Mouse (Mus musculus) c-Kit-positive CD71-positive TER-119-negative erythroid progenitor cells, embryonic 14.5 days (primary cell): ENCODE data around the gene Grin2c.

ENCODE experiments used
- DNase-seq: peaks from one replicate; pipeline ENCODE4 v3.0.0-alpha.2; 2013; ENCODE audit warnings: low read depth

The Grin2c gene

GRCm38 (mm10) chr11:115264136-115264861 lies 2.7 kb downstream of the Grin2c start:
- DNase-seq = no peak

DNA sequence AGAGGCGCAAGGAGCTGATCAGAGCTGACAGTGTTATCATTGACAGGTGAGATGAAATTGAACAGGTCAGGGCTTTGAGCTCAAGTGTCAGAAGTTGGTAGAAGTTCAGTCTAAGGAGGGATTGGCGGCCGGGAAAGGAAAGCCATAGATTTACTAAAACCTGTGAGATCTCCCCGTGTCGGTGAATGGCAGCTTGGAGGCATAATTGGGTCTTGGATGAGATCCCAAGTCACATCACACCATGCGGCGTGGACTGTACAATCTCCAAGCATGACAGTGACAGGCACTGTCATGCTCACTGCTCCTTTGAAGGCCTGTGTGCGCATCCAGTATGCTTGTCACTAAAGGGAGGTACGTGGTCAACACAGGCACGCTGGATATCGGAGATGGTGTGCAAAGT lies 4.1 kb downstream of the Grin2c start:
- no peak for DNase-seq

DNA sequence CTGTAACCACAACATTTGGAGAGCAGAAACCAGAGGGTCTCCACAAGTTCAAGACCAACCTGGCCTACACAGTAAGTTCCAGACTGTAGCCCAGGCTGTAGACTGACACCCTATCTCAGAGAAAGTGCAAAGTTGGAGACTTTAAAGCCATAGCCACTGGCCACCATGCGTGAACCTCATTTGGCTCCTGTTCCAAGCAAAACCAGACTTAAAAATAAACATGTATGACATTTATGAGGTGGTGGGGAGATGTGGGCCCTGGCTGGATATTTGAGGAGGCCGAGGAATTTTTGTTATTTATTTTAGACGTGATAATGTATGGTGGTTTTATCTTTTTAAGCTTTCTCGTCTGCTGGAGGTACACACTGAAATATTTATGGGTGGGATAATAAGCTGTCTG lies 7.9 kb downstream of the Grin2c start:
- no peak for DNase-seq

DNA sequence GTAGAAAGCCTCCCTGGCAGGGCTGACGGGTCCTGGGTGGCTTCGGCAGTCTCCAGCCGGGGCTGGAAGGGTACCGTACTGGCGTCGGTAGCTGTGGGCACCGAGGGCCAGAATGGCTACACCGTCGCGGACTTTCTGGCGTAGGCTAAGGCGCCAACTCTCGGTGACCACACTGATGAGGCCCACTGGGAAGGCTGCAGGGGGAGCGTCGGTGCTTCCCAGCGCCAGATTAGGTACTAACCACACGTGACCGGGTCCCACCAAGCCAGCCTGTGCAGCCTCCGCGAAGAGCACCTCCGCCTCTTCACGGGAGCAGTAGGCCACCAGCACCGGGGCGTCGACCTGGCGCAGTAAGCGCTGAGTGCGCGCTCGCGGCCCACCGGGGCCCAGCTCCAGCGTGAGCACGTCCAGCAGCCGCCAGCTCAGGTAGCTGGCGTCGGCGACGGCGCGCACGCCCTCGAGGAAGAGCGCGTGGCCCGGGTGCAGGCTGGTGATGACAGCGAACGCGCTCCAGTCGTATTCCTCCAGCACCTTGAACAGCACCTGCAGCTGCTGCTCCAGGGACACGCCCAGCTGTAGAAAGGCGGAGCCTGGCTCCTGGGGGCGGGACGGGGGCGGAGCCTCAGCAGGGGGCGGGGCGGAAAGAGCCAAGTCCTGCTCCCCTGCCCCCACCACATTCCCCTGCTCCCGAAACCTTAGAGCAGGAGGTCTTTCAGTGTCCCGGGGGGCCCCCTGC lies 9.1 kb downstream of the Grin2c start:
- DNase-seq = no peak

GRCm38 (mm10) chr11:115251258-115251657 lies 15.8 kb downstream of the Grin2c start:
- no peak for DNase-seq

GRCm38 (mm10) chr11:115250405-115251090 lies 16.5 kb downstream of the Grin2c start:
- no peak for DNase-seq

DNA sequence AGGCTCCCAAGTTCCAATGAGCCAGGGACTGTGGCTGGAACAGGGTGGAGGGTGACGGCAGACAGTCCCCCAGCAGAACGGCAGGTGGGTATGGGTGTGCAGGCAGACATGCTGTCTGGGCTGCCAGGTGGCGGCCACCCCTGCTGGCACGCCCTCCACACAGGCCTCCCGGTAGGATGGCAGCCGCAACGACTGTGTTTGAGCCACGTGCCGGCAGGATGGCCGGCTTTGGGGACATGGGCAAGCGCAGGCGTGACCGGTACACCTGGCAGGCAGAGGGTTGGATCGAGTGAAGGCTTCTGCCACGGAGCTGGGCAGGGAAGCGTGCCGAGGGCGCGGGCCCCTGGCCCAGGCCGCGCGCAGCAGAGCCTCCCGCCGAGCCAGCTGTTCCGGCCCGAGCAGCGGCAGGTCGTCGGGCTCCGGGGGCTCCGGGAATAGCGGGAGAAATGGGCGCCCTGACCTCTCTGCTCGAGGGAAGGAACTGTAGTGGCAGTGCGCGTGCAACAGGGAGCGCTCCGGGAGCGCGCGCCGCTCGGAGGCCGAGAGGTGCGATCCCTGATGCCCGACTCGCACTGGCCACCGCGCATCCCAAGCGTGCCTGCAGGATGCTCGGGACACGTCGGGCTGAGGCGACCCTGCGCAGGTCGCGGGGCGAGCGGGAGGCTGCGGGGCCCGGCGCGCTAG lies 17.2 kb downstream of the Grin2c start:
- DNase-seq = no peak

- DNase-seq = no peak
These were observed 19.1 kb downstream of the Grin2c start for GRCm38 (mm10) chr11:115247945-115248344.

GRCm38 (mm10) chr11:115247240-115247639 lies 19.8 kb downstream of the Grin2c start:
- no peak for DNase-seq

DNA sequence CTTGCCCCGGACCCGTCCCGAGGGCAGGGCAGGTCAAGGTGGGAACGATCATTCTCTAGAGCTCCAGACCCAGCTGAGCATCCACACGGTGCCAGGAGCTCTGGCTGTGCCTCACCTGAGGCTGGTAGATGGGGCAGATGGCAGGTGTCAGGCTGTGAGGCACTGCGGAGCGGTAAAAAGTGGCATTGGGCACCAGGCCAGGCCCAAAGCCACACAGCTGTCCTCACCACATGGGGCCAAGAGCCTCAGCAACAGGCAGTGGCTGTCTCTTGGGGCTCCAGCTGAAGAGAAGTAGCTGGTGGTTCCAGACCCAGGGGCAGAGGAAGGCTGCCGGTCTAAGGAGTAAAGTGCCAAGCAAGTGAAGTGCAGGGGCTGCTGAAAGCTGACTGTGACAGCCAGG lies 20.7 kb downstream of the Grin2c start:
- DNase-seq = no peak

- DNase-seq = no peak
These were observed 22.2 kb downstream of the Grin2c start for GRCm38 (mm10) chr11:115244840-115245239.

DNA sequence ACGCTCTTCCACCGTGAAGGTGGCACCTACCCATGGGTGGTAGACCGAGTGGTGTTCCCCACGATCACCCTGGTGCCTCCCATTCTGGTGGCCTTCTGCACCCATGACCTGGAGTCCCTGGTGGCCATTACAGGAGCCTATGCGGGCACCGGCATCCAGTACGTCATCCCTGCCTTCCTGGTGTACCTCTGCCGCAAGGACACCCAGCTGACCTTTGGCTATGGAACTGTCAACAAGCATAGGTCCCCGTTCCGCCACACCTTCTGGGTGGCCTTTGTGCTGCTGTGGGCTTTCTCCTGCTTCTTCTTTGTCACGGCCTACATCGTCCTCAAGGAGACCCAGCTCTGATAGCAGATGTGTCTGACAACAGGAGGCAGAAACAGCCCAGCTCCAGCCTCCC lies 23.3 kb downstream of the Grin2c start:
- no peak for DNase-seq

DNA sequence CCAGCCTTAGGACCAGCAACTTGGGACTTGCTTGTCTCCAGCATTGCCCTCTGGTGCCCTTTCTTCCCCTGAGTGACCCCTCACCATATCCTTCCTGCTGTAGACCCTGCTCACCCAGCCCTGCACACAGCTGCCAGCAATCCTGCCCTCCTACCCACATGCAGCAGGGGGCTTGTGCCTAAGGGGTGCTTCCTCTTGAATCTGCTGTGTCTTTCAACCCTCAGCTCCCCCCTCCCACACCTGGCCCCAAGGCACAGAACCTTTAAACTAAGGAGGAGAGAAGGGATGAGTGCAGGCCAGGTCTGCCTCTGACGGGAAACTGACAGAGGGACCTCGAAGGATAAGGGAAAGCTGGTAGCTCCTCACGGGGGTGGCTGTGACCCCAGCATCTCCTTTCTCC lies 24.3 kb downstream of the Grin2c start:
- no peak for DNase-seq

- DNase-seq = no peak
These were observed 25.6 kb downstream of the Grin2c start for GRCm38 (mm10) chr11:115241402-115241801.

DNA sequence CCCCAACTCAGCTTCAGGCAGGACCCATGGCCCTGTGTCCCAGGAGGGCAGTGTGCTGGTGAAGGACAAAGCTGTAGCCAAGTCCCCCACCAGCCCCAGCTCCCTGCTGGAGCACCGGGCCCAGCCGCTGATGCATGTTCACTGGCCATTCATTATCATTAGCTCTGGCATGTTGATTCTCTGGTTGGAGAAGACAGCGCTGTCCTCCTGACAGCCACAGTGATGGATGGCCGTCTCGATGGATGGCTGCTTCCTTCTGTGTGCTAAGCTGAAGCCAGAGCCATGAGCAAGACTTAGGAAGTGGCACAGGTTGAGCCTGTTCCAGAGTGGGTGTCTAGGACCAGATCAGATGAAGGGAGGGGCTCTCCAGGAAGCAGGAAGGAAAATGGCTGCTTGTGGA lies 30.5 kb downstream of the Grin2c start:
- no peak for DNase-seq

DNA sequence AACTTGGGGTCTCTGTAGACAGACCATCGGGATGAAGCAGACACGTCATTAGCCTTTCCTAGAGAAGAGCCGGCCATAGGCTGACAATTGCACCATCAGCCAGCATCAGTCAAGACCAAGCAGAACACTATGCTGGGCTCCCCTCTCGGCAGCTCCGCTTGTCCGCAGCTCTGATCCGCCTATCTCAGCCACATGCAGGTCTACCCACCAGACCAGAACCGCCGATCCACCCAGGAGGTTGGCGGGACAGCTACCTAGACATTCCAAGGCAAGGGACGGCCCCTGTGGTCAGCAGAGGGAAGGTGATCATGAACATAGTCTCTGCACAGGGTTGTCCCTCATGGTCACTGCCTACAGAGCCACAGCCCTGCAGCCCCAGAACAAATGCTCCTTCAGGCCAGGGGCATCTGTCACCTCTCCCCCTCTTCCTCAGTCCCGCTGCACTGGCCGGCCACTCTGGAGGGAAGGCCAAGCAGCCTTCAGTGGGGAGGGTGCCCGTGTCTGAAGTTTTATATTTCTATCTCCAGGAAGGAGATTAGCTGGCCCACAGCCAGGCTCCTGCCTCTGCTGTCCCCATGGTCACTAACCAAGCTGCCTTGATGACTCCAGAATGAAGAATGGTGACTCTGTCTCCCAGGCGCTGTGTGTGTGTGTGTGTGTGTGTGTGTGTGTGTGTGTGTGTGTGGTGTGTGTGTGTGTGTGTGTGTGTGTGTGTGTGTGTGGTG lies 32.6 kb downstream of the Grin2c start:
- no peak for DNase-seq

GRCm38 (mm10) chr11:115233526-115234290 lies 33.3 kb downstream of the Grin2c start:
- DNase-seq = no peak

- no peak for DNase-seq
These were observed 34.2 kb downstream of the Grin2c start for GRCm38 (mm10) chr11:115232889-115233288.

- no peak for DNase-seq
These were observed 35.1 kb downstream of the Grin2c start for GRCm38 (mm10) chr11:115231924-115232323.

DNA sequence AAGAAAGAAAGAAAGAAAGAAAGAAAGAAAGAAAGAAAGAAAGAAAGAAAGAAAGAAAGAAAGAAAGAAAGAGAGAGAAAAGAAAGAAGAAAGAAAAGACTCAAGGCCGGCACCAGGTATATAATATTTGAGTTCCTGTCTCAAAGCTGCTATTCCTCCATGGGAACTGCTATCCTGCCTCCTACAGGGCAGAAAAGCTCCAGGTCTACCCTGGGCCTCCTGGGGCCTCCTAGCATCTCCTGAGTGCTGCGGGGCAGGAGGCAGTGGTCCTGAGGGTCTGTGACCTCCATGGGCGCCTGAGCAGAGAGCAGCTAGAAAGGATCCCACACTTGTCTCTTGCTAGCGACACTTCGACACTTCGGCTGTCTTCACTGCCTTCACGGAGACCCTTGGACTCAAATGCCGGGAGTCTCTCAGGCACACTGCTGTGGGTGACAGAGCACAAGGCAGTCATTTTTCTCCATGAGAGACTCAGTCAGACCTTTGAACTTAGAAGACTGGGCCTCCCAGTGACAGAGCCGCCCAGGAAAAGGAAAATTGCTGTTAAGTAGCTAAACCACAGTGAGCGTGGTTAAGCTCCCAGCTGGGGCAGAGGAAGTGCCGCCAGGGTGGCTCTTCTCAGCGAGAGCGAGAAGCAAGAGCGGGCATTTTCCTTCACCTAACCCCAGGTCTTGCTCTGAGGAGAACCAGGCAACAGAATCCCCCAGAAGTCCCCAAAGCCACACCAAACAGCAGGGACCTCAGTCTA lies 35.7 kb downstream of the Grin2c start:
- no peak for DNase-seq
